Mouse (Mus musculus) cerebellum, adult 2 months (tissue): Measurements from ENCODE around the gene Nin. TPM values are rescaled to one million over a fixed set of nuclear protein-coding genes. Genes with fewer than 3 reads are reported as not detected.
A peak's percentile ranks its signal among the peaks of the same experiment; 100 is the strongest.

Experiments
- DNase-seq, 2 experiments: peaks; one replicate each; pipeline ENCODE4 v3.0.0; 2021
- H3K27ac ChIP-seq: fragments of 200-500 bp; 2 replicates; pipeline ENCODE4 v1.5.1; 2012; ENCODE audit warnings: low read length, control low read depth, inconsistent platforms; ENCODE audit not compliant: insufficient read depth
- H3K27me3 ChIP-seq: fragments of 200-500 bp; 2 replicates; pipeline ENCODE4 v1.6.1; 2012; ENCODE audit warnings: inconsistent platforms, mild to moderate bottlenecking, low read length, moderate library complexity; ENCODE audit not compliant: control insufficient read depth, insufficient read depth
- H3K4me1 ChIP-seq: fragments of 200-500 bp; 2 replicates; pipeline ENCODE4 v1.6.1; 2011; ENCODE audit warnings: low read length; ENCODE audit not compliant: control insufficient read depth, insufficient read depth
- H3K4me3 ChIP-seq: fragments of 200-500 bp; replicated peaks from 2 replicates; pipeline ENCODE3; 2011; ENCODE audit warnings: mild to moderate bottlenecking, low read depth, low read length, control low read depth; ENCODE audit not compliant: insufficient read depth
- CTCF ChIP-seq: fragments of 200-500 bp; IDR thresholded peaks from 2 replicates; pipeline ENCODE4 v1.5.1; 2011; ENCODE audit warnings: low read depth, mild to moderate bottlenecking, control low read depth, low read length, moderate library complexity, borderline replicate concordance; ENCODE audit not compliant: insufficient read depth
- POLR2A ChIP-seq: fragments of 200-500 bp; IDR thresholded peaks from 2 replicates; pipeline ENCODE4 v1.6.1; 2011; ENCODE audit warnings: low read length, control low read depth, borderline replicate concordance; ENCODE audit not compliant: insufficient read depth
- WGBS: fragments of 180-500 bp; shearing (Covaris S2); methylation state at CpG from one replicate; pipeline ENCODE4 v1.1.7; 2018; 5-methylcytosine and 5-hydroxymethylcytosine counted together
- polyA plus RNA-seq: library from polyadenylated mRNA; depleted of rRNA; stranded (reverse); fragments of >200 nt; gene quantifications from 2 replicates; pipeline ENCODE4 v1.2.3, GENCODE M21; 2012

The Nin gene
- polyA plus RNA-seq, 1 experiment = 7.2 TPM

DNA sequence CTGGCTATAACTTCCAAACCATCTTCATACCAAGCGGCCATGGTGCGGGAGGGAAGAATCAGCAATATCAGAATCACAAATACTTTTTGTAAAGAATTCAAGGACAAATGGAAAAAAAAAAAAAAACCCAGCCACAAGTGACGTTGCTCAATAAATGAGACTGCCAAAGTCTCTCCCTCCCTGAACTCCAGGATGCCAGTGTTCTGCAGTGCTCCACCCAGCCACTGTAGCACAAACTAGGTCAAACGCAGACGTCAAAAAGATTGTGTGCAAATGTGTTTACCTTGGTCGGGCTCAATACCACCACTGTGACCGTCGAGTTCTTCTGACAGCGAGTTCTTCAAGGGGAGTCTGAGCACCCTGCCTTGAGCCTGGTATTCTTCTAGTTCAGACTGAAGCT lies 64.8 kb downstream of the Nin start:
- WGBS = 82% methylated on average over 9 of the region's 9 CpGs
- Histone ChIP-seq H3K27me3 (no peaks in the 10 kb centered on the region), H3K4me3 (no peak overlapping the region), H3K4me1 (no peaks in the 10 kb centered on the region), H3K27ac (no peak overlapping the region)
- no peak for DNase-seq
- TF ChIP-seq POLR2A = no peak
- no peak for TF ChIP-seq CTCF

DNA sequence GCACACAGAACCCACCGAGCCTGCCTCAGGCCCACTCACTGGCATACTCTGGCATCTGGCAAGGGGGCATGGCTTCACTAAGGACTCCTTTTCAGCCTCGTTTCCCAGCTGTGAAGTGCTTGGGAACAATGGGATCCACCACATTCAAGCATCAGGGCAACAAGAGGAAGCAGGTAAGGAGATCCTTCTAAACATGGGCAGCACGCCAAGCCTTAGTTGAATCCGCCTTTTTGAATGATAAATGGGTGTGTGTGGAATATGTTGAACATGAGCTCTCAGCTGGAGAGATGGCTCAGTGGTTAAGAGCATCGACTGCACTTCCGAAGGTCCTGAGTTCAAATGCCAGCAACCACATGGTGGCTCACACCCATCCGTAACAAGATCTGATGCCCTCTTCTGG lies 66.2 kb downstream of the Nin start:
- TF ChIP-seq POLR2A = no peak
- TF ChIP-seq CTCF = no peak
- Histone ChIP-seq H3K4me3 (no peak overlapping the region), H3K27me3 (no peaks in the 10 kb centered on the region), H3K4me1 (no peaks in the 10 kb centered on the region), H3K27ac (no peak overlapping the region)
- WGBS = 88% methylated on average over 7 of the region's 7 CpGs
- no peak for DNase-seq

DNA sequence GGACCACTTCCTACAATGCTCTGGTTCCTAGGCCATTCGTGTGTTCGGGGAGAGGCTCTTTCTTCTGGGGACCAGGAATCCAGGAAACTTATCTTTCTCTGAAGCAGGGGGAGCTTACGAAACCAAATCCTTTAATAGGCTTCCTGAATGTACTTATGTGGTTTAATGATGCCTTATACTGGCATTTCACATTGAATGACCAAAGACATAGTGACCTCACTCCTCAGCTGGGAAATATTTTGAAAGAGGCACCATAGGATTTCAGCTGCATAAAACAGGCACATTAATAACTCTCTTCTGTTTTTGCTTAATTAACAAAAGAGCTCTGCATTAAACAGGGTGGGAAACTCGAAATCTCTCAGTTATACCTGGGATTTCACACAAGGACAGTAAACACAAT lies 69.2 kb downstream of the Nin start:
- Histone ChIP-seq H3K4me1 (no peaks in the 10 kb centered on the region), H3K4me3 (no peak overlapping the region), H3K27me3 (no peaks in the 10 kb centered on the region), H3K27ac (no peak overlapping the region)
- no peak for DNase-seq
- TF ChIP-seq POLR2A = no peak
- TF ChIP-seq CTCF = no peak
- WGBS = 84% methylated on average over 4 of the region's 4 CpGs

DNA sequence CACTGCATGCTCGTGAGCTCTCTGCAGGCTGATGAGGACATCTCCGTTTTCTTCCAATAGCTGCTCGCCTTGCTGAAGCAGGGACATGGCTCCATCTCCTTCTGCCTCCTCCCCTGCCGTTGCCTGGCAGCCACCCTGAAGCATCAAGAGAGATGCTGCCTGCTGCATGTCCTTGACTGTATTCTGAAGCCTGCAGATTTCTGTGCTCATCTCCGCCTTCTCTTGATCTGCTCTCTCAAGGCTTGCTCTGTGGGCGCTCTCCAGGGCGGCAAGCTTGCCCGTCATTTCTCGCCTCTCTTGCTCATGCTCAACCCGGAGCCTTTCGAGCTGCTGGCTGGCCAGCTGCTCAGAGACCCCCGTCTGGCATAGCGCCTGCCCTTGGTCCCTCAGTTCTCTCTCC lies 70.1 kb downstream of the Nin start:
- 44% methylated on average over 13 of the region's 13 CpGs for WGBS
- no peak overlapping the region for H3K27ac ChIP-seq

DNA sequence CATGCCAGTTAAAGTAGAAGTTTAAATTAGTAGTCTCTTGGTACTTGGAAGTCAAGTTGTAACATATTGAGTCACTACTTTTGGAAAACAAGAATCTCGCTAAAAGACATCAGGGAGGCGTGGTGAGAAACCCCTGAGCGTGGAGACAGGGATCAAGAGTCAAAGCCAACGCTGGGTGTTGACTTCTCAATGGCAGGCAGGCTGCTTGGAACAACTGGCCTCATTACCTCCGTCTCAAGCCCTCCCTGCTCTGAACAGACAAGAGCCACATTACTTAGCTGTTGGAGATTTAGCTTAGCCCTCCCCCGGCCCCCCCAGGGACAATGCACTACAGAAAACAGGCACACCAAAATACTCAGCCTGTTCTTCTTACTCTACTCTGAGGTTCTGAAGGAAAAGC lies 72.5 kb downstream of the Nin start:
- 80% methylated on average over 6 of the region's 6 CpGs for WGBS
- TF ChIP-seq CTCF (no peak), POLR2A (no peak)
- Histone ChIP-seq H3K27me3 (no peaks in the 10 kb centered on the region), H3K4me3 (no peak overlapping the region), H3K27ac (no peak overlapping the region), H3K4me1 (no peaks in the 10 kb centered on the region)
- DNase-seq = no peak

More for the DNA sequence above, 70.1 kb downstream of the Nin start:
- H3K4me3 ChIP-seq = peak overlapping the region; percentile 43
- H3K27me3 ChIP-seq = no peaks in the 10 kb centered on the region
- TF ChIP-seq CTCF (no peak), POLR2A (no peak)
- no peaks in the 10 kb centered on the region for H3K4me1 ChIP-seq
- no peak for DNase-seq

DNA sequence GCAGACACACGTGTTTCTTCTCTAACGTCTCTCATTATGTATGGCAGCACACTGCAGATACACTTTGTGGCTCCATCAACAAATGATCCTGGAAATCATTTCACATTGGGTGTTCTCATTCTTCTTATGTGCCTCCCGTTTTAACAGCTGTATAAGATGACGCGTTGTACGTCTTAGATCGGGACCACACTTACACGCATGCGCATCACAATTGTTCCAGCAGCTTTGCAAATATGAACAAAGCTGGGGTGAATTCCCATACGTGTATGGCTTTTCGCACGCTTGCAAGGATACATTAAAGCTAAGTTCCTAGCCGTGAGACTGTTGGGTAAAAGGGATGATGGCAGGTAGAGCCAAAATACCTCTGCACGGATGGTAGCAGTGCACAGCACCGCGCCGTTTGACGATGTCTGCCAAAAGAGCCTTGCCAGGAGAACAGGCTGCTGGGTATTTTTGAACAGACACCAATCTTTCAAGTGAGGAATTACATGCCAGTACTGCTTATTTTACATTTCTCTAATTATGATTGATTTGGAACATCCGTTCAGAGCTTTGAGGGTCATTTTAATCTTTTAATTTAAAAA lies 76.7 kb downstream of the Nin start:
- Histone ChIP-seq H3K4me3 (no peak overlapping the region), H3K4me1 (no peaks in the 10 kb centered on the region), H3K27ac (no peak overlapping the region), H3K27me3 (no peaks in the 10 kb centered on the region)
- peak; percentile 39 to 60 for DNase-seq
- TF ChIP-seq POLR2A = no peak
- no peak for TF ChIP-seq CTCF
- WGBS = 53% methylated on average over 19 of the region's 19 CpGs

DNA sequence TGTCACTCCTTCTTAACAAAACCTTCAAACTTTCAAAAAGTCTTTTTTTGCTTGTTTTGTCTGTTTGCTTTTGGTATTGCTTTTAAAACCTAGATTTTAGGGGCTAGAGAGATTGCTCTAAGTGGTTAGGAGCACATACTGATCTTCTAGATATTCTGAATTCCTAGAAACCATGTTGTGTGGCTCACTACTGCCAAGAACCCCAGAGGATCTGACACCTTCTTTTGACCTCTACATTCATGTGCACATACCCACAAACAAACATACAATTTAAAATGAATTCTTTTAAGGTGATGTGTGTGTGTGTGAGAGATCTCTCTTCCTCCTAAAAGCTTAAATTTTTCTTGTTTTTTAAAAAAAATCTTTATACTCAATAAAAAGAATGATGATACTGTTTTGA lies 87.3 kb downstream of the Nin start:
- DNase-seq = no peak
- Histone ChIP-seq H3K4me3 (no peak overlapping the region), H3K27ac (no peak overlapping the region), H3K4me1 (no peaks in the 10 kb centered on the region), H3K27me3 (no peaks in the 10 kb centered on the region)
- TF ChIP-seq CTCF (no peak), POLR2A (no peak)

DNA sequence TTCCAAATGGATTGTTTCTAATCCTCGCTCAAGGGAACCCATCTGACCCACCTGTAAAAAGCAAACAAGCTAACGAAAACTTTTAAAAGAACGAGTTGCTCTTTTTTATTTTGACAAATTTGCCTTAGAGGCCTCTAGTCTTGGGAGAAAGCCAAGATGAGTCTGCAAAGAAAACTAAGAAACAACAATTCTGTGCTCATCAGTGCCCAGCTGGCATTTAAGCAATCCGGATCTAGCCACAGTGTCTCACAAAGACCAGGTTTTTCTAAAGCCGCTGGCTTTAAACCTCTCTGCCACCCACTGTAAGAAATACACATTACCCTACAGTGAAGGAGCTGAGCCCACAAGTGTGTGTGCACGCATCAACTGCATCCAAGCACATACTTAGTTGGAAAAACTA lies 88.1 kb downstream of the Nin start:
- Histone ChIP-seq H3K27me3 (no peaks in the 10 kb centered on the region), H3K4me1 (no peaks in the 10 kb centered on the region), H3K4me3 (no peak overlapping the region), H3K27ac (no peak overlapping the region)
- DNase-seq = no peak
- 85% methylated on average over 6 of the region's 6 CpGs for WGBS
- TF ChIP-seq CTCF (no peak), POLR2A (no peak)
